Mouse (Mus musculus) midbrain, embryonic 13.5 days (tissue): ENCODE measurements around the gene Kctd21. TPM values are rescaled to one million over a fixed set of nuclear protein-coding genes. Genes with fewer than 3 reads are reported as not detected.

Experiments
- ATAC-seq: fragments of 200-750 bp; cut with Nextera tagmentation; 2 replicates; pipeline ENCODE4 v1.8.0; 2017; ENCODE audit warnings: mild to moderate bottlenecking, moderate TSS enrichment, moderate library complexity
- H3K27ac ChIP-seq: fragments of 300-500 bp; sonication (generic); 2 replicates; pipeline ENCODE4 v1.5.1; 2015; ENCODE audit warnings: inconsistent platforms, mild to moderate bottlenecking, moderate library complexity
- H3K27me3 ChIP-seq: fragments of 300-500 bp; sonication (generic); 2 replicates; pipeline ENCODE4 v1.6.1; 2015; ENCODE audit warnings: mild to moderate bottlenecking, inconsistent platforms
- H3K36me3 ChIP-seq: fragments of 300-500 bp; sonication (generic); 2 replicates; pipeline ENCODE4 v1.6.1; 2015; ENCODE audit warnings: mild to moderate bottlenecking, inconsistent platforms
- H3K4me1 ChIP-seq: fragments of 300-500 bp; sonication (generic); replicated peaks from 2 replicates; pipeline ENCODE4 v1.6.1; 2015; ENCODE audit warnings: inconsistent platforms
- H3K4me2 ChIP-seq: fragments of 300-500 bp; sonication (generic); replicated peaks from 2 replicates; pipeline ENCODE4 v1.6.1; 2015; ENCODE audit warnings: moderate library complexity, mild to moderate bottlenecking, inconsistent platforms
- H3K4me3 ChIP-seq: fragments of 300-500 bp; sonication (generic); replicated peaks from 2 replicates; pipeline ENCODE4 v1.5.1; 2015; ENCODE audit warnings: mild to moderate bottlenecking, inconsistent platforms
- H3K9ac ChIP-seq: fragments of 300-500 bp; sonication (generic); replicated peaks from 2 replicates; pipeline ENCODE4 v1.6.1; 2015; ENCODE audit warnings: mild to moderate bottlenecking, inconsistent platforms
- H3K9me3 ChIP-seq: fragments of 300-500 bp; sonication (generic); 2 replicates; pipeline ENCODE4 v1.6.1; 2016; ENCODE audit warnings: mild to moderate bottlenecking, inconsistent platforms
- WGBS: fragments of 180-500 bp; shearing (Covaris S2); methylation state at CpG from one replicate; pipeline ENCODE4 v1.1.7; 2015; 5-methylcytosine and 5-hydroxymethylcytosine counted together
- polyA plus RNA-seq: library from polyadenylated mRNA; unstranded; fragments of >200 nt; fragmentation: Nextera tagmentation; extraction: Ambion mirVana; gene quantifications from 2 replicates; pipeline ENCODE4 v1.2.1, GENCODE M21; 2015

Kctd21 gene
- polyA plus RNA-seq, 1 experiment from 2014 or later, result 8.3 TPM

- Histone ChIP-seq H3K27me3 (no peaks in the 10 kb centered on the region), H3K27ac (no peak overlapping the region), H3K4me3 (no peak overlapping the region), H3K4me1 (no peaks in the 10 kb centered on the region), H3K36me3 (peaks cover 14% of the 10 kb centered on the region), H3K9ac (no peak overlapping the region), H3K9me3 (no peaks in the 10 kb centered on the region), H3K4me2 (no peak overlapping the region)
- no peak for ATAC-seq
- WGBS, result 90% methylated on average over 11 of the region's 11 CpGs
These were observed 19.8 kb downstream of the Kctd21 start for GRCm38 (mm10) chr7:97351792-97352513.

DNA sequence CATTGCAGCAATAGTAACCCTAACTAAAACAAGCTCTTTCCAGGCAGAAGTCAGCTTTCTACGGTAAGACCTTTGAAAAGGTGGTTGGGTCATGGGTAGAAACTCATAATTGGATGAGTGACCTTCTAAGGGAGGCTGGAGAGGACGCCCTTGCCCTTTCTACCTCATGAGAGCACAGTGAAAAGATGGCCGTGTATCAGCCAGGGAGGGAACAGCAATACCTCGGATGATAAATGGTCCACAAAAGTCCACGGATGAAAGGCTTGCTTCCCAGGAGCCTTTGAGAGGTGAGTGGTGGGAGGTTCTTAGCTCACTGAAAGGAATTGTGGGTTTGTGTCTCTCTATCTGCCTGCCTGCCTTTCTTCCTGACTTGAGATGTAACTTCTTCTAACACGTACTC, 21.2 kb downstream of the Kctd21 start:
- ATAC-seq, result no peak
- Histone ChIP-seq H3K4me3 (no peak overlapping the region), H3K36me3 (peaks cover 3% of the 10 kb centered on the region; the same call in 1 of the 2 replicates), H3K27me3 (no peaks in the 10 kb centered on the region), H3K4me1 (no peaks in the 10 kb centered on the region), H3K27ac (no peak overlapping the region), H3K9me3 (no peaks in the 10 kb centered on the region), H3K9ac (no peak overlapping the region), H3K4me2 (no peak overlapping the region)
- 94% methylated on average over 6 of the region's 6 CpGs for WGBS

DNA sequence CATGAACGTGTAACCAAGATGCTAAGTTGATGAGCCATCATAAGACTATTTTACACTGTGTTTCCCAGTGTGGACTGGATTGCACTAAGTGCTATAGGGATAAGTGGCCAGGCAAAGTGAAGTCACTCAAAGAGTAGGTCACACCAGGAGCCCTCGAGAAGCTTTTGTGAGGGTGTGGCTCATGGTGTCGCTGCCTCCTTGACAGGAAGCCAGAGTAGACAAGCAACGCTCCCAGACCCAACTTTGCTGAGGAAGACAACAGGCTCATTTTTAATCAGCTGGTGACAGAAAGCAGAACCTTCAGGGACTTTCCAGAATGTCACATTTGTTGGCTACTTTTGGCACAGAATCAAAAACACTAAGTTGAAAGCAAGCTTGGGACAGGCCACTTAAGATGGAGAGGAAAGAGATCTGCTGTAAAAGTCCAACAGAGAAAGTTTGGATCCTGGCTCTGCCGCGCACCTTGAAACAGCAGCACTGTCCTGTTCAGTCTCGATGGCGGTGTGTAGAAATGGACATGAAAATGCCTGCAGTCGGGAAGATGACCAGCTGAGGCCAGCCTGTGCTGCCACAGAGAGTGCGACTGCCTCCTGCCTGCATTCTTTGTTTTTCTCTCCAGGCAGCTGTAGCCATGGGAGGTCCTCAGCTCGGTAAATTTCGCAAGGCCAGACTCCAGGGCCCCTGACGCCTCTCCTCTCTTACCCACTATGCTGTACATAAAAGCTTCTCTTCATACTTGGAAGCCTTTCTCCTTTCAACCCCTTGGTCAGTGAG, 23.1 kb downstream of the Kctd21 start:
- H3K4me3 ChIP-seq, result no peak overlapping the region
- no peaks in the 10 kb centered on the region for H3K27me3 ChIP-seq
- 46% methylated on average over 13 of the region's 13 CpGs for WGBS
- no peak for ATAC-seq
- H3K36me3 ChIP-seq, result no peaks in the 10 kb centered on the region
- H3K9ac ChIP-seq, result no peak overlapping the region
- no peak overlapping the region for H3K27ac ChIP-seq
- no peaks in the 10 kb centered on the region for H3K9me3 ChIP-seq
- no peak overlapping the region for H3K4me2 ChIP-seq
- H3K4me1 ChIP-seq, result no peaks in the 10 kb centered on the region

GRCm38 (mm10) chr7:97356253-97356652, 24.1 kb downstream of the Kctd21 start:
- WGBS, result 80% methylated on average over 5 of the region's 5 CpGs
- no peak for ATAC-seq
- no peak overlapping the region for H3K4me3 ChIP-seq
- no peaks in the 10 kb centered on the region for H3K4me1 ChIP-seq
- no peak overlapping the region for H3K4me2 ChIP-seq
- no peaks in the 10 kb centered on the region for H3K36me3 ChIP-seq
- H3K27me3 ChIP-seq, result no peaks in the 10 kb centered on the region
- H3K9ac ChIP-seq, result no peak overlapping the region
- no peak overlapping the region for H3K27ac ChIP-seq
- no peaks in the 10 kb centered on the region for H3K9me3 ChIP-seq

DNA sequence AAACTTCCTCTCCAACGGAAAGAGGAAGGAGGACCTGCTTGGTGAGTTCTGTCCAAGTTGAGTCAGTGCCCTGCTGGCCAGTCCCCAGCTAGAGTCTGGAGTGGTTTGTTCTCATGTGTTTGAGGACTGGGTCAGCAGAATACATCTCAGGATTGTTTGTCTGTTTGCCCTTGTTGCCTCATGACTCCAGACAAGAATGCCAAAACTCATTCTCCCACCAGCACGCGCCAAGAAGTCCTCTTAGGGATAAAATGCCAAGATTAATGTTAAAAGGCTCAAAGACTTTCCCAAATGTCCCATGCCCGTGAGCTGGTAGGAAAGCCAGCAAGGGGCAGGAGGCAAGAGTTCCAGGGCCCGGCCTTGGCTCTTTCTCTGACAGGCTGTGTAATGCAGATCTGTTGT, 24.7 kb downstream of the Kctd21 start:
- ATAC-seq, result no peak
- no peak overlapping the region for H3K4me2 ChIP-seq
- H3K27ac ChIP-seq, result no peak overlapping the region
- no peaks in the 10 kb centered on the region for H3K36me3 ChIP-seq
- 85% methylated on average over 5 of the region's 5 CpGs for WGBS
- H3K9me3 ChIP-seq, result no peaks in the 10 kb centered on the region
- H3K4me1 ChIP-seq, result no peaks in the 10 kb centered on the region
- H3K4me3 ChIP-seq, result no peak overlapping the region
- H3K27me3 ChIP-seq, result no peaks in the 10 kb centered on the region
- no peak overlapping the region for H3K9ac ChIP-seq

GRCm38 (mm10) chr7:97357840-97358239, 25.7 kb downstream of the Kctd21 start:
- Histone ChIP-seq H3K4me1 (no peaks in the 10 kb centered on the region), H3K9ac (no peak overlapping the region)

DNA sequence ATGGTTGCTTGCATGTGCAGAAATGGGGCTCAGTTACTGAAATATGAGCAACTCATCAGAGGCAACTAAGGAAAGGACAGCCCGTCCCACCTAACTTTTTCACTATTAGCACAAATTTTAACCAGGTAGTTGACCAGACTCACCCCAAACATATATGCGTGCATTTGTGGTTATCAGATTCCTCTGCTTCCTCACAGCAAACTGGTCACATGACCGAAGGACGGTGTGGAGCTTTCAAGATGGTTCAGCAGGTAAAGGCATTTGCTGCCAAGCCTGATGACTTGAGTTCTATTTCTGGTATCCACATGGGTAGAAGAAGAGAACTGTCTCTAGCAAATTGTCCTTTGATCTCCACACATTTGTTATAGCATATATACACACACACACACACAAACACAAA, 26.2 kb downstream of the Kctd21 start:
- H3K36me3 ChIP-seq, result no peaks in the 10 kb centered on the region
- WGBS, result 93% methylated on average over 4 of the region's 4 CpGs
- ATAC-seq, result no peak

More at GRCm38 (mm10) chr7:97357840-97358239, 25.7 kb downstream of the Kctd21 start:
- no peak overlapping the region for H3K4me3 ChIP-seq
- H3K27me3 ChIP-seq, result no peaks in the 10 kb centered on the region
- no peaks in the 10 kb centered on the region for H3K9me3 ChIP-seq
- WGBS, result 78% methylated on average over 3 of the region's 3 CpGs
- no peak overlapping the region for H3K27ac ChIP-seq
- no peaks in the 10 kb centered on the region for H3K36me3 ChIP-seq
- no peak overlapping the region for H3K4me2 ChIP-seq
- ATAC-seq, result no peak

GRCm38 (mm10) chr7:97360166-97360565, 28.0 kb downstream of the Kctd21 start:
- Histone ChIP-seq H3K27ac (no peak overlapping the region), H3K4me1 (no peaks in the 10 kb centered on the region), H3K4me2 (no peak overlapping the region), H3K4me3 (no peak overlapping the region), H3K36me3 (no peaks in the 10 kb centered on the region), H3K9me3 (no peaks in the 10 kb centered on the region), H3K27me3 (no peaks in the 10 kb centered on the region), H3K9ac (no peak overlapping the region)
- ATAC-seq, result no peak
- WGBS, result 64% methylated on average over 5 of the region's 5 CpGs

More for the DNA sequence above, 26.2 kb downstream of the Kctd21 start:
- Histone ChIP-seq H3K27me3 (no peaks in the 10 kb centered on the region), H3K4me2 (no peak overlapping the region), H3K9ac (no peak overlapping the region), H3K4me1 (no peaks in the 10 kb centered on the region), H3K27ac (no peak overlapping the region), H3K9me3 (no peaks in the 10 kb centered on the region), H3K4me3 (no peak overlapping the region)

DNA sequence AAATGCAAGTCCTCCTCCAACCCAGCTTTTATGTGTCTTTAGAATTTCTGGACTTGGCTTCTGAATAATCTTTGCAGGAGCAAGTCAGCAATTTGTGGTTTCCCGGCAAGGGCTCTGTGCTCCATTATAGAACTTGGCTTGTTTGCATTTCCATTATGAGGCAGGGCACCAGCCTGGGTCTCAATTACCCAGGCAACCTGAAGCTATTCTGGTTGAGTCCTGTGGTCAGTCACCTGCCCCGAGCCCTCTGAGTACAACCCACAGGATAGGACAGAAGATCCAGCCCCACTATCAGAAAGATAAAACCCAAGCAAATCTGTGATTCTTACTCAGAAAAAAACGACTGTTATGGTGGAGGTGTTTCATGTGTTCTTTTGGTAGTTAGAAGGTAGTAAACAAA, 28.8 kb downstream of the Kctd21 start:
- Histone ChIP-seq H3K4me2 (no peak overlapping the region), H3K27me3 (no peaks in the 10 kb centered on the region), H3K4me3 (no peak overlapping the region), H3K4me1 (no peaks in the 10 kb centered on the region), H3K27ac (no peak overlapping the region), H3K9me3 (no peaks in the 10 kb centered on the region), H3K9ac (no peak overlapping the region), H3K36me3 (no peaks in the 10 kb centered on the region)
- ATAC-seq, result no peak
- 41% methylated on average over 3 of the region's 3 CpGs for WGBS

DNA sequence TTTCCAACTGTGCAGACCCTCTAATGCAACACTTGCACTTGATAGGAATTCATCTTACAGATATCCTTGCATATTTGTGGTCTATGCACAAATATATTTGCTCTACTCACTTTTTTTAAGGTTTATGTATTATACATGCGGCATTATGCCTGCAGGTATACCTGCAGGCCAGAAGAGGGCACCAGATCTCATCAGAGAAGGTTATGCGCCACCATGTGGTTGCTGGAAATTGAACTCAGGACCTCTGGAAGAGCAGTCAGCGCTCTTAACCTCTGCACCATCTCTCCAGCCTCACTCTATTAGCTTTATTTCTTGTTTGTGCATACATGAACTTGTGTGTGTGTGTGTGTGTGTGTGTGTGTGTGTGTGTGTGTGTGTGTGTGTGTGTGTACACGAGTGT, 29.3 kb downstream of the Kctd21 start:
- Histone ChIP-seq H3K9ac (no peak overlapping the region), H3K36me3 (no peaks in the 10 kb centered on the region), H3K27ac (no peak overlapping the region), H3K4me2 (no peak overlapping the region), H3K27me3 (no peaks in the 10 kb centered on the region), H3K9me3 (no peaks in the 10 kb centered on the region), H3K4me3 (no peak overlapping the region), H3K4me1 (no peaks in the 10 kb centered on the region)
- 29% methylated on average over 4 of the region's 4 CpGs for WGBS
- ATAC-seq, result no peak

DNA sequence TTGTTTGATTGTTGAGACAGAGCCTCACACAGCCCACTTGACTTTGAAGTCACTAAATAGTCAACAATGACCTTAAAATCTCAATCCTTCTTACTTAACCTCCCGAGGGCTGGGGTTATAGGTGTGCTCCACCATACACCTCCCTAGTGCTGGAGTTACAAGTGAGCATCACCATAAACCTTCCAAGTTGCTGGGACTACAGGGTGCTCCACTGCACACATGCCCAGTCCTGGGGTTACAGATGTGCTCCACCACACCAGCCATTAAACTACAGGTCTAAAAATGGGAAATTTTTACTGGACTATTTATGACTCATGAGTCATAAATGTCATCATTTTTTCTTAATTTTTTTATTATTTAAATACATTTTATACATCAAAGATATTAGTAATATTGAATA, 33.8 kb downstream of the Kctd21 start:
- ATAC-seq, result no peak
- WGBS, result 79% methylated on average over 1 of the region's 1 CpGs
- Histone ChIP-seq H3K36me3 (no peaks in the 10 kb centered on the region), H3K27me3 (no peaks in the 10 kb centered on the region), H3K9ac (no peak overlapping the region), H3K9me3 (no peaks in the 10 kb centered on the region), H3K27ac (no peak overlapping the region), H3K4me3 (no peak overlapping the region), H3K4me1 (peaks cover 3% of the 10 kb centered on the region), H3K4me2 (no peak overlapping the region)

DNA sequence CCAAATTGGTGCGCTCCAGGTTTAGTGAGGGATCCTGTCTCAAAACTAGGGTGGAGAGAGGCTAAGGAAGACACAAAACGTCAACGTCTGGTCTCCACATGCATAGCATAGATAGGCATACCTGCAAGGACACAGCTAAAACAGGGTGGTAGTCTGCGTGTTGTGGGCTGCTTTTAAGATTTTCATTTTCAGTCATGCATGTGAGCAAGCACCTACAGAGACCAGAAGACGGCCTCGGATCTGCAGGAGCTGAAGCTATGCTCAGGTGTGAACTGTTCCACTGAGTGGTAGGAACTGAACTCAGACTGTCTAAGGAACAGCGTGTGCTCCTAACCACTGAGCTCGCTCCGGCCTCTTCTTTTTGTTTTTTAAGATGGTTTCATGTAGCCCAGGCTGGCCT, 43.0 kb downstream of the Kctd21 start:
- WGBS, result 97% methylated on average over 9 of the region's 9 CpGs
- peaks cover 53% of the 10 kb centered on the region for H3K36me3 ChIP-seq

More for the DNA sequence above, 43.0 kb downstream of the Kctd21 start:
- Histone ChIP-seq H3K27me3 (no peaks in the 10 kb centered on the region), H3K9ac (no peak overlapping the region), H3K4me2 (no peak overlapping the region), H3K27ac (no peak overlapping the region), H3K4me1 (peaks cover 16% of the 10 kb centered on the region), H3K4me3 (no peak overlapping the region), H3K9me3 (no peaks in the 10 kb centered on the region)
- ATAC-seq, result no peak
